Mouse (Mus musculus): ENCODE measurements around the gene Plscr2.
"Not testable (repeated sequence)": the region's sequence is repeated elsewhere in the genome, so short reads cannot be mapped to it uniquely, and the experiment has no call there.

Gene Plscr2

DNA sequence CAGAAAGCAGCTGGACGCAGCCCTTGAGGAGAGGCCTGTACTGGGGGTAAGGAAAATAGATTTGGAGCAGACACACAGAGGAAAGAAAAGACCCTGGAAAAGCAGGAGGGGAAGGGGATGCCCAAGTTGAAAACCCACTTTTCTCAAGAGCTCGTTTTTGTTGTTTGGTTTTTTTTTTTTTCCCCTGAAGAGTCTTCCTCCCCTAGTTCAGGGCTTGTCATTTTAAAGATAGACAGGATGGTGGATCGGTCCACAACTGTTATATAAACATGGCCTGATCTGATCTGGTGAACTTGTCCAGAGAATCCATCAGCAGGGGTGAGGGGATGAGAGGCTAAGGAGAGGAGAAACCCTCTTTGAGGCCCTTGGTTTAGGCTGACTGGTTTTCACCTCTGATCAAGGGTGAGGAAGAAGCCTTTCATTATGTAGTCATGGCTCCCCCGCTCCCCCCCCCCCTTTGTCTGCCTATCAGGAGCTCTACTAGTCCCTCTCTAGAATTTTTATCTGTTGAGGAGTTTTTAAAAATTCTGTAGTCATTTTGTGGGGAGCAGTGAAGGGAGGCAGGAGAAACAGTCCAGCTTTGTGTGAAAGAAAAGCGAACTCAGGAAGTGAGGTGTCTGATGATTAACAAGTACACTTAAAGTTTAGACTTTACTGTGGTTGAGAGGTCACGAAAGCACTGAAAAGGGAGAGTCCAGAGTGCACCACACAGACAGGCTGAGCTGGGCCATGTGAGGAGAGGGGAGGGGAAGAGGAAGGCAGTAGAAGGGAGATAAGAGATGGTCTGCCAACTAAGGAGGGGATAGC lies 1.2 kb upstream of the Plscr2 start:
- no peak for DNase-seq

DNA sequence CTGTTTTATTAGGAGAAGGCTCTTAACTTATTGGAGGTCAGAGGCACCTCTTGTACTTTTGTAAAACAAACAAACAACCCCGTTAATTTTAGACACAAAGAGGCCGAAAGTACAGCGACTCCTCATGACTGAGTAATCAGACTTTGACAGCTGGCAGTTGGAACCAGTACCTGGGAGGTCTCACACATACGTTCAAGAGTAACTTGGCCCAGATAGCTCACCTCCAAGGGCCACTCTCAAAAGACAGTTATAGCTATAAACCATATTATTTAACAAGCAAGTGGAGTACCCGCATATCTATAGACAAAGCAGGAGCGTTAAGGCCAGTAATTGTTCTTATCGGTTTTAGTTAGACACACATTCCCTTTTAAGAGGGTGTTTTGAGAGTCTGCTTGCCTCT lies 958 bp downstream of the Plscr2 start:
- no peak for DNase-seq

DNA sequence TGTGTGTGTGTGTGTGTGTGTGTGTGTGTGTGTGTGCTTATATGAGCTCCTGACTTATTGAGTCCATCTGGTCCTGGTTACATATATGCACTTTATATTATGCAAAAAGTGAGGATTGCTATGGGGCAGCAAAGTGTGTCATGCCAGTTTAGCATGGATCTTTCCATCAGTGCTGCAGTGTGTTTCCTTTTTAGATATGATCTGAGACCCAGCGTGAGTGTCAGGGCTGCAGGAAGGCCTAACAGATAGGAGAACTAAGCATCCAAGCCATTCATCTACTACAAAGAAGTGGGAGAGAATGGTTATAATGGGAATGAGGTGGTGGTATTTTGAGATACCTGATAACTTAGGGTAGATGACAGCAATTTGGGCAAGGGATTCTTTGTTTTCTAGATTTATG lies 4.6 kb downstream of the Plscr2 start:
- no peak for DNase-seq

DNA sequence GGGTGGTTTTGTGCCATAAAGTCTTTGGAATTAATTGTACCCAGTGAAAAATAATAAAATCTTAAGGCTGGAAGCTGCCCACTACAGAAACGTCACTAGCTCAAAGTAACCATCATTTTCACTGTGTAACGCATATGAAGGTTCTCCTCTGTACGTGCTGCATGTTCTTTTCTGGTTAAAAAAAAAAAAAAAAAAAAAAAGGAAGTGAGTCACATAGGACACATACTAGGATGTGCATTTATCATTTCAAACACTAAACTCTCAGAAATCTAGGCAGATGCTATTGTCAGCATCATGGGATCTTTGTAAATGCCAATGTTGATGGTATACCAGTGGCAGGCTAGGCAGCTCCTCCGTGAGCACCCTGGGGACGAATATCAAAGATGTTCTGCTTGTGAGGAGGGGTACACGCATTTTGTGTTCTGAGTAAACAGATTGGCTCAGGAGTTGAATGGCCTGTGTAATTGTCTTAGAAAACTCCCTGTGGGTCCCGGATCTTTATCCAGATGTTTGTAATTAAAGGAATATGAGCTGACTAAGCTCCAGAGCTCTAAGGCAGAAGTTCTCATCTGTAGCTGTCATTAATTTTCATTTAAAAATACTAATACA lies 7.3 kb downstream of the Plscr2 start:
- DNase-seq: no peak

DNA sequence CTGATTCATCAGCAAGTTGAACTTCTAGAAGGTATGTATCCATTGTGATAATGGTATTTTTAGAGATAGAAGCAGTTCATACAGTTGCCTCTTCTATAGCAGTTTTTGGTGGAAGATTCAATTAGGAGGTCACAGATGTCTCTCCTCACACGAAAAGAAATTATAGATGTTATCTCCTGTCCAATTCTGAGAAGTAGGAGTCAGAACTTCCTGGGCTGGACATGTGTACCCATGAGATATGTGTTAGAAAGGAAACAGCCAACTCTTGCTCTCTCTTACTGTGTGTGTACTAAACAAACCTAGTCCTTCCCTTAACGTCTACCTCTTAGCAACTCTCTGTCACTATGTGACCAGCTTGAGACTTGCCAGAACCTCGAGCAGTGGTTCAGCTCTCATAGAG lies 14.3 kb downstream of the Plscr2 start:
- DNase-seq: no peak

DNA sequence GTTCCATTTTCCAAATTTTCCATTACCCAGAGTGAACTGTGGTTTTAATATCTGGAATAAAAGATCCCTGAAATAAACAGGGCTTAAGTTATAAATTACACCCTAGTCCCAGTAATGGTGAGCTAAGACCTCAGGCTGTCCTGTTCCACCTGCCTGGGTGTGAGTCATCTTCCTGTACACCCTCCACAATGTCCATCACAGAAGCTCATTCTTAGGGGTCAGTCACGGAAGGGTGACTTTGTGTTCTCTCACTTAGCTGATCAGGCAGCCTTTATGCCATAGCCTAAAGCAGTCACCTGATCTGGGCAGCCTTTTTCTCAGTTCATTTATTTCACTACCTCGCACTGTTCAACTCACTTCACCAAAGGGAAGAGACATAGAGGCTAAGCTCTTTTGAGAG lies 16.8 kb downstream of the Plscr2 start:
- no peak for DNase-seq

DNA sequence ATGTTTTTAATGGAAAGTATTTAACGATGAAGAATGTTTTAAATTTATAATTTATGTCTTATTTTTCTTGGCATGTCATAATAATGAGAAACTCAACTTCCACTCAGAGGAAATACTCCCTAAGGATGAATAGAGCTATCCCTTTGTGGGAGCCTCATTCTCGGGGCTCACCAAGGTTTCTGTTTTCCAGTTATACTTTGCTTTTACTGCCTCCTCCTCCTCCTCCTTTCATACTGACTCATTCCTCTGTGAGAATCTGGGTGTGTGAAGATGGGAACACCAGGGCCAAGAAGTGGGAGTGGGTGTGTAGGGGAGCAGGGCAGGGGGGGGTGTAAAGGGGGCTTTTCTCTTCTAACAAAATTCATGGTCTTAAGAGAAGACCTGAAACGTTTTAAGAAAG lies 17.5 kb downstream of the Plscr2 start:
- DNase-seq: no peak

DNA sequence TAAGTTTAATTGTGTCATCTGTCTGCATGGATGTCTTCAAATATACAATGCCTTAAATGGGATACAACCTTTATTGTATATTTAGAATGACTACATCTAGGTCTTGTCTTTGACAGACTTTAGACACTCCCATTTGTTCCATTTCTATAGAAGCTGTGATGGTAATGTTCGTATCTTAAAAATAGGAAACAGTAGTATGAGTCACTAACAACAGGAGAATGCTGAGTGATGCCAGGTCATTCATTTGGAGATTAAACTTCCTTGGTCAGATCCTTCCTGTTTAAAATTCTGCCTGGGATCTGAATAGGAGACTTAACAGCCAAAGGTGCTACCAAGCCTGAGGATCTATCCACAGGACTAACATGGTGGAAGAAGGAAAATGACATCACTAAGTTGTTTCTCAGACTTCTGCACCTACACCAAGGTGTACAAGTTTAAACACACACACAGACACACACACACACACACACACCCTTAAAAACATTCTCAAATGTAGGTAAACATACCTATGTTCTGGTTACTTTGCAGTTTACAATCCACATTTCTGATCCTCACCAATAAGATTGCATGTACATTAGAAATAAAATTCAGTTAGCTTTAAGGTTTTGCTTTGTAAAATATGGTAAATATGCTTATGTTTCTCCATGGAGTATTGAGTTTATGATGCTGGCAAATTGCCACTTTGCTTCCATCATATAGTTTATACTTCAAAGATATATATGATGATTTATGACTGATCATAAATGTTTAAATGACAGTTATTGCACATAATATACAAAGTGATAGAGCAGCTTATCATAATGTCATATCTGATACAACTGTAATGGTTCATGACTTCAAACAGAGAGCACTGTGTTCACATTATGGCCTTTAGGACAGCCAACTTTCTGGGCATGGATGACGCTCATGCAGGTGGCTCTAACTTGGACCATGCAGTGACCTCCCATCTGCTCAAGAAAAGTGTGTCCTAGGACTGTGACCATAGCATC lies 18.5 kb downstream of the Plscr2 start:
- DNase-seq: no peak

DNA sequence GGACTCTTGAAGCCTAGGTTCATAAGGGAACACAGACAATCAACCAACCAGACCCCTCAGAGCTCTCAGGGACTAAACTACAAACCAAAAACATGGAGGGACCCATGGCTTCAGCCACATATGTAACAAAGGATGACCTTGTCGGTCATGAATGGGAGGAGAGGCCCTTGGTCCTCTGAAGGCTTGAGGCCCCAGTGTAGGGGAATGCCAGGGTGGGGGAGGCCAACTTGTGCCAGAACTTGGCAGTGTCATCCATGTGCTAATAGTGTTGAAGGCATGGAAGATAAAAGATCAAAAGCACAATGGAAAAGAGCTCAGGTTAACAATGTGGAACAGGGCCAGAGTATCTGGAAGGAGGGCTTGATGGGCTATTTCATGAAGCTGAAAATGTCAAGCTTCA lies 22.9 kb downstream of the Plscr2 start:
- no peak for DNase-seq

DNA sequence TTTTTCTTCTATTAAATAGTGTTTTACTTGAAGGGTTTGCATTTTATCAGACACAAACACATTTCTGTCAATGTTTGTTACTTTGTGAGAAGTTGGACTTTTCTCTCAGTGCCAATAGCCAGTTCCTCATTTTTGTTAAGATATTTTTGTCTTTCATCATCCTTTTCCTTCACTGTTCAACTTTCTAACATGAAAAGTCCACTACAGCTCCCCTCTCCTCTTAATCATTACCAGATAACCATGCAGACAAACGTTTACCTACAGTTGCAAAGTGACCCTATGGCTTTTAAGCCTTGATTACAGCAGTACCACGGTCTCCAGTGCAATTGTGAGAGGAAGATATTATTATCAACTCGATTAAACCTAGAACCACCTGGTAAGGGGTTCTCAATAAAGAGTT lies 25.8 kb downstream of the Plscr2 start:
- no peak for DNase-seq

DNA sequence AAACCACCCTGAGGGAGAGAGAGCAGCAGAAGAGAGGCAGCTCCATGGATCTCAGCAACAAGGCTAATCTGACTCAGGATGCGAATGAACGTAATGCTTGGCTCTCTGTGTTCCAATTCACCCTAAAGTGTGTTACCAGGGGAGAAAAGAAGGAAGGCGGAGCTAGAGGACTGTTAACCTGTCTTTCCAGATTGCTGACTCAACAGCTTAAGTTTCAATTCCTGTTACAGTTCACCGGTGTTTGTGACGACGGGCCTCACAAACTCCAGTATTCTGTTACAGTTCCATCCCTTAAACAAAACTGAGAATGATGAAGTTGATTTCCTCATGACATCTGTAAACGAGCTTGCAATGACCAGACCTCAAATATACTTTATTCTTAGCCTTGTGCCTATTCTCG lies 29.7 kb downstream of the Plscr2 start:
- DNase-seq: no peak

DNA sequence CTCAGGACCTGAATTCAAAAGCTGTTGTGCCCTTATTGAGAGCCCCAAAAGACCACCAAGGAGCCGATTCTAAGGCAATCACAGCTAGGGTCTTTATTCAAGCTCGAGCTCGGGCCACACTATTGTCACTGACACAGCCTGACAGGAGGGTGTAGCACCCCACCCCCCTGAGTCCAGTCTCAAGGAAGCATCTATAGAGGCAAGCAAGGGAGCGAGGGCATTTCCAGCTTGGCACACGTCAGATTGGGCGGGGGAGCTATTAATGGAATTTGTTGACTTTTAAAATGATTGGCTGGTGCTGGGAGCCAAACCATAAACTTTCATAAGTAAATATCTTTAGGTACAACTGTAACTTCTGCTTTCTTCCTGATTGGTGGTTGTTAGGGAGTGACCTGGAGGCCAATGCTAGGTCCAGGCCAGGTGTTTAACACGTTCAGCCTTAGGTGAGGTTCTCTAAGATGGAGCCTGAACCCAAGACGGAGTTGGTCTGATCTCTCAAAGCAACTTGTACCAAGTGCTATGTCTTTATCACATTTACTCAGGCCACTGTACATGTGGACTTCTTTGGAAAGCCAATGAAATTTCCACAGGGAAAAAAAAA lies 30.3 kb downstream of the Plscr2 start:
- DNase-seq: no peak

DNA sequence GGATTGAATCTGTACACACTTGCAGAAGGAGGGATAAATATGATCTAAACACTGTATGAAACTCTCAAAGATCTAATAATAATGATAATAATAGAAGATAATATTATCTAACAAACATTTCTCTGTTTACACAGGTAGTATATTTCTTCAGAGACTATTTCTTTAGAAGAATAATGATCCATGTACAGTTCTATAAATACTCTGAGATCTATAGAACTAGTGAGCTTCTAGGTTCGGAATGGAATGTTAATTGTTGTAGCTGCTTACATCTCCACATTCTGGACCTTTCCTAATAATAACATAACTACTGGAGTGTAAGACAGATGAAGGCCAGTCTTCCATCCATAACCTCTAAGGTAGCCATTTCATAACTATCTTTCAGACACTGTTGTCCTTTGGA lies 33.7 kb downstream of the Plscr2 start, which contains the start of gene 1700057G04Rik:
Gene 1700057G04Rik, plus strand, starts transcription at position 301 of the 400 bp plus-strand sequence.
- no peak for DNase-seq

DNA sequence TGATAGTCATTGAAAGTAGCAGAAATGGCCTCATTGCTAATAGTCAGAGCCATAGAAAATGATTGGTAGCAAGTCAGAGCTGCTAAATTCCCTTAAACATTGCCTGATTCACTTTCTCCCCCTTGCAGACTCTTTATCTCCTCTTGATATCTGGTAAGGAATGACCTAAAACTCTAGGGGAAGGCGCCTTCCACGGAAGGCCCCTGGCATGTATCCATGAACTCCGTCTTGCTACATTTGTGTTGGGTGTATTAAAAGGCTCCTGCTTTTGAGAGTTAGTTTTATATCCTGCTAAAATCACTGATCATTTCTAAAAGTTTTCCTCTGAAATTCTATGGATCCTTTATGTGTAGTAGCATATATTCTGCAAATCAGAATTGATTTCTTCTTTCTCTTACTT lies 41.4 kb downstream of the Plscr2 start:
- no peak for DNase-seq

DNA sequence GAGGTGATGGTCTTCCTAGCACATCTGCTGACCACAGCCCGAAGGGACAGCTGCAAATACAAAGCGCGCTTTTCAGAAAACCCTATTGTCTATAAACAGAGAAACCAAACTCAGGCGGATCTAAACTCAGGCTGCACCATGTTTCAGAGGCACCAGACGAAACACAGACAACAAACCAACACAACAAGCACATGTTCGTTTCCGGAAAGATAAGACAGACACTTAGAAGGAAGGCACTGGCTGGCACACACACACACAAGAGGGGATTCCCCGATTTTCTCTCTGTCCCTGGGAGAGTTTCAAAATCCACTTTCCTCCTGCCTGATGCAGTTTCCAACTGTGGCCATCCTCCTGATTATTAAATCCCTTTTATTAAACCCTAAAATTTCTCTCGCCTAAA lies 50.5 kb downstream of the Plscr2 start:
- not testable (repeated sequence) for DNase-seq

DNA sequence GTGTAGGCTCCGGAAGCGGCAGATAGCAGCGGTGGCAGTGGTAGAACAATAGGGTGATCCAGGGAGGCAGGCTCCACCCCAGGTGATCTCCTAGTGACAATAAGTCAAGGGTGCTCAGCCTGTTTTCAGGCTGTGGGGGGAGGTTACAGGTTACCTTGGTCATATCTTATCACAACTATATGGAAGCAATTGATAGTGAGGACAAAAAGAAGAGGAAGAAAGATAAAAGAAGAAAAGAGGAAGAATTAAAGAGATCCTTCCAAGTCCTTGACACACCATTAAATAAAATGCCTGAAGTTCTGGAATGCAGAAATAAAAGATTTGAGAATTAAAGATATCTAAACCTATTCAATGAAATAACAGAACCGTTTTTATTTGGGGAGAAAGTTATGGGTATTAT lies 51.4 kb downstream of the Plscr2 start:
- DNase-seq: no peak

DNA sequence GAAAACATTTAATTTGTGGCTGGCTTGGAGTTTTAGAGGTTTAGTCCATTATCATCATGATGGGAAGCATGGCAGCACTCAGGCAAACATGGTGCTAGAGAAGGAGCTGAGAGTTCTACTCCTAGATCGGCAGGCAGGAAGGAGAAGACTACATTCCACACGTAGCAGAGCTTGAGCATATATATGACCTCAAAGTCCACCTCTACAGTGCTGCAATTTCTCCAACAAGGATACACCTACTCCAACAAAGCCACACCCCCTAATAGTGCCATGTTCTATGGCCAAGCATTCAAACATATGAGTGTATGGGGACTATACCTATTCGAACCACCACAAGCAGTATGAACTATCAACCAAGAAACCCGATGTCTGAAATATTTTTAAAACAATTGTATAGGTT lies 56.0 kb downstream of the Plscr2 start:
- DNase-seq: no peak

DNA sequence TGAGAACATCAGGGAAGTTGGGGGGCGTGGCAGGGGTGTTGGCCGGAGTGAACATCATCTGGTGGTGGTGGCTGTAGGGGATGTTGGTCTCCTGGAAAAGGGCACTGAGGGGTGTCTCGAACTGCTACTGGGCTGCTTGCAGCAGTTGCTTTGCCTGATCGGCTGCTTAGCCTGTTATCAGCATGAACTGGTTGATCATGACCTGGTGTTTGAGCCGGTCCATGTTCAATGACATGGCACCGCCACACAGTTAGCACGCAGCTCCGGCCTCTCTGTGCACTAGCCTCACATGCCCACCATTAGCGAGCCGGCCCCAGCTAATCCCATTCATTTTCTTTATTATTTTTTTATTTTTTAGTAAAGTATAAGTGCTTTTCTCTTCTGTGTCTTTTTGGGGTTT lies 59.4 kb downstream of the Plscr2 start:
- no peak for DNase-seq

DNA sequence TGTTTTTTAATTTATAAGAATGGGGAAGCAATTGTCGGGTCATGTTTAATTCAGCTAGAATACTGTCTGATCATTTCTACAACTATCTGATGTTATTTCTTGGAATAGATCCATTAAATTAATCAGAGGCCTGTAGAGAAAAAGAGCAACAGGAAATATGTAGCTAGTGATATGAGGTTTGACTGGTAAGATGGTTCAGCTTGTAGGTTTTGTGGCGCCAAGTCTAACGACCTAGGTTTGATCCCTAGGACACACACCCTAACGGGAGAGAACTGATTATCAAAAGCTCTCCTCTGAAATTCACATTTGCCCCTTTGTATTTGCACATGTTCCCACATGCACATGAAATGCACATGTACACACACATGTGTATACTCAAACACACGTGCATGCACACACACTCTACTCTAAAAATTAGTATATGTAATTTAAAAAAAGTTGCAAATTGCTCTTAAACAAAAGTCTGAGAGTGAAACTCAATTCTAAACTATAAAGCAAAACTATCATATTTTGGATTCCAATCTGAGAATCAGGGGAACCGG lies 59.9 kb downstream of the Plscr2 start:
- no peak for DNase-seq

DNA sequence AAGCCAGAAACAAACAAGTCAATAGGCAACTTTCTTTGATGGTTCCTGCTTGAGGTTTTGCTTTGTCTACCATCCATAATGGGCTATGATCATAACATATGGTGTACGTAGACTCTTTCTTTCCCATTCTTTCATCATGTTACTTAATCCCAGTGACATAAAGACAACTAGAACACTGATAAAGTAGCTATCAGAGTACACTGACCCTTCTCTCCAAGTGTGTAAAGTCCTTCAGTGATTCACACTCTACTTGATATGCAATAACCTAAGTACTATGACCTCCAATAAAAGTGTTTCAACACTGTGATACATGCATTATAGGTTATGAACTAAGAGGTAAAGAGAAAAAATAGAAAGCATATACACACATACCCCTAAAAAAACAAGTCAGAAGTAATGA lies 61.7 kb downstream of the Plscr2 start:
- DNase-seq: no peak

DNA sequence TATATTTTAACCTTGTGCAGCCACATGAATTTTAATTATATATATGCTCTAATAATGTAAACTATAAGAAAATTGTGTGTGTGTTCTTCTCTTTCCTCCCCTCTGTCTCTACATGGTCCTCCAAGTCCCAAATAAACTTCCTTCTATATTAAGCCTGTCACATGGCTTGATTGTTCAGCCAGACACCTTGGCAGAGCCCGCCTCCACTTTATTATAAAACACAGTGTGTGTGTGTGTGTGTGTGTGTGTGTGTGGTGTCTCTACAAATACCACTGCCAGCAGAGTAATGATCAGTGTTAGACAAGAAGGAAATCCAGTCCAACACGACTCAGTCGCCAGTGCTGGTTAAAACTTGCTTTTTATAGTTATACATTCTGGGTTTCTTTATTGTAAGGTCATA lies 62.3 kb downstream of the Plscr2 start:
- DNase-seq: no peak

DNA sequence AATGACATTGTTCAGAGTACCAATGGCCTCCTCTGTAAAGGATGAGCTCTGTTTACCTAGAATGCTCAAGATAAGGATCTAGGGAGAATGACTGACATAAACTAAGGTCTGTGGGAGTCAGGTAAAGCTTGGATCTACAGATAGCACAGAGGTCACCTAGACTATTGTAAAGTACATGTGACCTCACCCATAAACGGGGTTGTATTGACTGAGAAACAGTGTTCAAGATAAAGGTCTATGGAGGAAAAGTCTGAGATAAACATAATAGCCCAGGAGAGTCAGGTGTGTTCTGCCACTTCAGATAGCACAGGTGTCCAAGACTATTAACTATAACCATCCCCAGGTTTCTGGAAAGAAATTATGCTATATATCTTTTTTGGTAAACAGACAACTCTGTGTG lies 63.6 kb downstream of the Plscr2 start:
- no peak for DNase-seq

Measured in lung, postnatal 4 days (tissue).